Mouse (Mus musculus) brain, embryonic 14.5 days (tissue): ENCODE data around the gene Btc.

Experiments
- CTCF ChIP-seq: fragments of 200-500 bp; IDR thresholded peaks from 2 replicates; pipeline ENCODE4 v1.5.1; 2012; ENCODE audit warnings: inconsistent platforms, mild to moderate bottlenecking, moderate library complexity, borderline replicate concordance; ENCODE audit not compliant: insufficient read depth, insufficient read length; ENCODE audit errors: extremely low read depth
- POLR2A ChIP-seq: fragments of 200-500 bp; IDR thresholded peaks from 2 replicates; pipeline ENCODE4 v1.6.1; 2012; ENCODE audit warnings: mild to moderate bottlenecking, inconsistent platforms, borderline replicate concordance; ENCODE audit not compliant: poor library complexity, insufficient read depth, insufficient read length, severe bottlenecking; ENCODE audit errors: extremely low read depth

DNA sequence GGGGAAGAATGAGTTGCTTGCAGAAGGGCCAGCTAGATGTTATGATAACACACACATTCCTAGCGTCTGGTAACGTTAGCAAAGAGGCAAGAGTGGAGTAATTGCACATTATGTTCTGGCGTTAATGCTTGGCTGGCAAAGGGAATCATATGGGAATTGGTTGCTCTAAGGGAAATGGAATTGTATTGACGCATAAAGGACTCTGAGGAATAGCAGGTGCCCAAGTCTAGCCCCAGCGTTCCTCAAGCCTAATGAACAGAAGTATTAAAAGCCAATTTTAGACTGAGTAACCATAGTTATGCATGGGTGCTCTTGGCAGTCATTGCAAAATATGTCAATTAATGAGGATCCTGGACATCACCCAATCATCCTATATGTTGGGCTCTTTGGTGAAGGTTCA lies 50.1 kb downstream of the Btc start:
- TF ChIP-seq CTCF (no peak), POLR2A (no peak)
